Mouse (Mus musculus): ENCODE results near the gene Tubg2.

Gene Tubg2

GRCm38 (mm10) chr11:101194643-101195042 lies 38.9 kb downstream of the Tubg2 start:
- DNase-seq (ENCODE audit: low spot score) = no peak

DNA sequence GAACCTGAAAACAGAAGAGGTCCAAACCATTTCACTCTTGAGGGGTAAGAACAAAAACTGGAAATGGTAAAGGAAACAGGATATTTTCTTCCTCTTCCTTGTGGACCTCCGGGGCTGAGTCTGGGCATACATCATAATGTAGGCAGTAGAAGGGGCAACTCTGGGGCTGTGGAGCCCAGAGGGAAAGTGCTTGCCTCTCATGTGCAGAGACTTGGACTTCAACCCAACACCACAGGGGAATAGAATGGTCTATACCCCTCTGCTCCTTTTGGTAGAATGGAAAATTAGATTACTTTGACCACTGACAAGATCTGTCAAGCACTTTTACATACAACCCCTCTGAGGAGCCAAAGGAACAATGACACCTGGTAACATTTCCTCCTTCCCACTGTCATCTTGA lies 39.4 kb downstream of the Tubg2 start:
- no peak for DNase-seq (ENCODE audit: low spot score)

GRCm38 (mm10) chr11:101195571-101195970 lies 39.9 kb downstream of the Tubg2 start:
- DNase-seq (ENCODE audit: low spot score) = no peak

- DNase-seq (ENCODE audit: low spot score) = no peak
Measured at GRCm38 (mm10) chr11:101196175-101196574, 40.5 kb downstream of the Tubg2 start.

- no peak for DNase-seq (ENCODE audit: low spot score)
Measured at GRCm38 (mm10) chr11:101199555-101199954, 43.8 kb downstream of the Tubg2 start.

GRCm38 (mm10) chr11:101200986-101201385 lies 45.3 kb downstream of the Tubg2 start:
- no peak for DNase-seq (ENCODE audit: low spot score)
